Mouse (Mus musculus): ENCODE measurements around the gene Prkag2.

Prkag2 gene

DNA sequence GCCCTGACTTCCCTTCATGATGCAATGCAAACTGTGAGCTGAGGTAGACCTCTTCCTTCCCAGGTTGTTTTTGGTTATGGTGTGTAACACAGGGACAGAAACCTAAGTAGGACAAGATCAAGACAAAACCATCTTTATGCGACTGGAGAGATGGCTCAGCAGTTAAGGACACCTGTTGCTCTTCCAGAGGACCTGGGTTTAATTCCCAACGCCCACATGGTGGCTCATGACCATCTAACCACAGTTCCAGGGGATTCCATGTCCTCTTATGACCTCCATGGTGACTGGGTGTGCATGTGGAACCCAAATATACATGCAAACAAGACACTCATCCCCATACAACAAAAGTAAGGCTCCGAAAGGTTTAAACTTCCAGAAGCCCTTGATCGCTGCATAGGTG is 171.6 kb downstream of the Prkag2 start:
- no peak for DNase-seq (ENCODE audit: extremely low read depth, low read depth)

GRCm38 (mm10) chr5:24927706-24928105 is 172.7 kb downstream of the Prkag2 start:
- DNase-seq (ENCODE audit: extremely low read depth, low read depth) = peak; percentile 81

- no peak for DNase-seq (ENCODE audit: extremely low read depth, low read depth)
These were observed 181.3 kb downstream of the Prkag2 start for GRCm38 (mm10) chr5:24919155-24919554.

DNA sequence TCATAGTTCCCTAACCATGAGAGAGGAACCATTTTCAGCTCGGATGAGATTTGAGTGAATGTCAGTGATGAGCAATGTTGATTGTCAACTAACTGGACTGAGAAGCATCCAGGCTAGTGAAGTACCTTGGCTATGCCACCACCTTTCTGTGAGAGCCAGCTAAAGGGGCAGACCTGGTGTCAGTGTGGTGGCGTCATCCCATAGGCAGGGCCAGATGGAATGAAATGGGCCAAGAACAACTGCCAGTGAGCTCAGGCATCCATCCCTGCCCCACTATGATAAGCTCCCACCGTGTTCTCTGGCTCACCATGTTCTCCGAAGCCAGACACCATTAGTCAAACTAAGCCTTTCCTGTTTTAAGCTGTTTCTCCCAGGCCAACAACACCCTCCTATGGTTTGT is 183.9 kb downstream of the Prkag2 start:
- DNase-seq (ENCODE audit: extremely low read depth, low read depth) = no peak

DNA sequence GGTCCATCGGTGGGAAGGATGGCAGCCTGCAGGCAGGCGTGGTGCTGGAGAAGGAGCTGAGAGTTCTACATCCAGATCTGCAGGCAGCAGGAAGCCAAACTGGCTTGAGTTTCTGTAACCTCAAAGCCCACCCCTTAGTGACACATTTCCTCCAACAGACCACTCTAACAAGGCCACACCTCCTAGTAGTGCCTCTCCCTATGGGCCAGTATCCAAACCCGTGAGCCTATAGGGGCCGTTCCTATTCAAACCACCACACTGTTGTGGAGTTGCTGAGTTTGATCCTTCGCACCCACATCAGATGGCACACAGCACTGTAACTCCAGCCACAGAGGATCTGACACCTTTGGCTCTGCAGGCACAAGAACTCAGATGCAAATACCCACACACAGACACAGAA is 185.3 kb downstream of the Prkag2 start:
- DNase-seq (ENCODE audit: extremely low read depth, low read depth) = no peak

DNA sequence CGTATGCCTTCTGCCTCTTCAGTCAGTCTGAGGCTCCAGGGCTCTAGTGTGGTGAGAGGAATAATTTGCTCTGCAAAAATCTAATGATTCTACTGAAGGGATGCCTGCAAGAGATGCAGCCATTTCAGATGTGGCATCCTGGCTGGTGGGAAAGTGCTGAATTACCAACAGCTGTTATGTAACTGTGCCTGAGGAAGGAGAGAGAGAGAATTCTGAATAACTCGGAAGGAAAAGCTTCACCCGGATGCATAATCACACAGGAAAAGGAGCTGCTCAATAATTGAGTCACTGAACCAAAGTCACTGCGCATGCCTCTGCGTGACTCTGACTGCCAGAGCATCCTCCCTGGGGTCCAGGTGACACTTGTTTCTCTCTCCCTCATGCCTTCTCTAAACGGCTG is 186.8 kb downstream of the Prkag2 start:
- DNase-seq (ENCODE audit: extremely low read depth, low read depth) = no peak

DNA sequence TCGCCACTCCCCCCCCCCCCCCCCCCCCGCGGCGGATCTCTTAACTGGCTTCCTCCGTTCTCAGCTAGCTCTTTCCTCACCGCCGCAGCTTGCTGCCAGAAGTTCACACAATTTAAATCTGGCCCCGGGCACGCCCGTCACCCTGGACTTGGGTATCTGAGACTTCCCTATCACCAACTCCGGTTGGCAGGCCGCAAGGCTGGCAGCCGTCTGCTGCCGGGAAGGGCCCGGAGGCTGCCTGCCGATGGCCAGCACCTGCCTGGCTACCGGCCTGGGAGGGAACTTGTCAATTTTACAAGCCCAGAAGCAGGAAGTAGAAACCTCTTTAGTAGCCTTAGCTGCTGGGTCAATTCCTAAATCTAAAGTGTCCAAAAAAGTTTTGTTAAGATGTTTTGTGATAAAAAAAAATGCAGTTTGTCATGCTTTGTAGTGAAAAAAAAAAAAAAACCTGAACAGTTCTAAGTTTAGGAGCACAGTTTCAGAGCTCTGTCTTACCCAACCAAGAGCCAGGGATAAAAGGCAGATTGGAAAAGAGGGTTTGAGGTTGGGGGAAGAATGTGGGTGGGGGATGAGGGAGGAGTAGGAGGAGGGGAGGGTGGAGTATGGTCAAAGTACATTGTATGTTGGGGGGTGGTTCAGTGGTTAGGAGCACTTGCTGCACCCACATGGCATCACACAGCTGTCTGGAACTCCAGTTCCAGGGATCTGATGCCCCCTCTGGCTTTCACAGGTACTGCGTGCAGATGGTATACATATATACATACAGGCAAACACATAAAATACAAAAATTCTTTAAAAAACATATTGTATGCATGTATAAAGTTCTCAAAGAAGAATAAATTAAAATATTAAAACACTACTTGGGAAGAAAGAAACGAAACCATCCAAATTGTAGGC is 191.4 kb downstream of the Prkag2 start:
- peak; percentile 77 for DNase-seq (ENCODE audit: extremely low read depth, low read depth)

DNA sequence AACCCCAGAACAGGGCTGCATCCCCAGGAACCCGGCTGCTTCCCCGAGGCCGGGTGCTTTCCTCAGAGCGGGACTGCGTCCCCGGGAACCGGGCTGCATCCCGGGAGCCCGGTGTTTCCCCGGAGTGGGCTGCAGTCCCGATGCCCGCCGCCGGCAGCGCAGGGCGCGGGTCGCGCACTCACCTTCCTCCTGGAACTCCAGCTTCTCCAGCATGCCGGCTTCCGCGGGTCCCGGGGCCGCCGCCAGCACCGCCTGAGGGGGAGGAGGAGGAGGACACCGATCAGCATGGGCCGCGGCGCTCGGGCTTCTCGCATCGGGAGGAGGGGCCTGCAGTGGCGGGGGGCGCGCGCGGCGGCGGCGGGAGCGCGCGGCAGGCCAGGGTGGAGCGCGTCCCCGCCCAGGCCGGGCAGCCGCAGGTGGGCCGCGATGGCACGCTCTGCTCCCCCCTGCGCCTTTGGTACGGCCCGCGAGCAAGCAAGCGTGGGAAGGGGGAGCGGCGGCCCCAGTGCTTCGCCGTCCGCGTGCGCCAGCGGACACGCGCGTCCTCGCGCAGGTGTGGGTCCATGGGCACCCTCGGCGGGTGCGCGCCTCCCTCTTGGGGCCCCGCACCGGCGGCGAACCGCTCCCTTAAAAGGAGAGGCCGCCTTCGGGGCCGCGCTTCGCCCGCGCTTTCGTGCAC is 192.2 kb downstream of the Prkag2 start:
- peak; percentile 49 for DNase-seq (ENCODE audit: extremely low read depth, low read depth)

- DNase-seq (ENCODE audit: extremely low read depth, low read depth) = peak; percentile 36
These were observed 192.7 kb downstream of the Prkag2 start for GRCm38 (mm10) chr5:24907737-24908136.

DNA sequence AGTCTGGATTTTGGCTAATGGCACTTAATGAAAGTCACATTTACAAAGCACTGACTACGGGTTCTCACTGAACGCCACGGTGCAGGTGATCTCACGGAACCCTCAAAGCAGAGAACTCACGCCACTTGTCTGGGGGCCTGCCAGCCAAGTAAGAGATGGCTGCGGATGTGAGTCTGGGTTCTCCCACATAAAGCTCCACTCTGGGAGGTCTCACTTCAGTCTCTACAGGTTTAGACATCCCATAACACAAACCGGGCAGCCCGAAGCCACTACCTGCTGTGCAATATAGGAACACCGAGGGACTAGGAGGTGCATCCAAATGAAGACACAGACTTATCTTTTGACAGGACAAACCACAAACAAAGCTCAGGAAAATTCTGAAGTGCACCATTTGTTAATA is 193.6 kb downstream of the Prkag2 start:
- no peak for DNase-seq (ENCODE audit: extremely low read depth, low read depth)

GRCm38 (mm10) chr5:24904941-24905340 is 195.5 kb downstream of the Prkag2 start:
- DNase-seq (ENCODE audit: extremely low read depth, low read depth) = no peak

GRCm38 (mm10) chr5:24904423-24904822 is 196.0 kb downstream of the Prkag2 start:
- no peak for DNase-seq (ENCODE audit: extremely low read depth, low read depth)

DNA sequence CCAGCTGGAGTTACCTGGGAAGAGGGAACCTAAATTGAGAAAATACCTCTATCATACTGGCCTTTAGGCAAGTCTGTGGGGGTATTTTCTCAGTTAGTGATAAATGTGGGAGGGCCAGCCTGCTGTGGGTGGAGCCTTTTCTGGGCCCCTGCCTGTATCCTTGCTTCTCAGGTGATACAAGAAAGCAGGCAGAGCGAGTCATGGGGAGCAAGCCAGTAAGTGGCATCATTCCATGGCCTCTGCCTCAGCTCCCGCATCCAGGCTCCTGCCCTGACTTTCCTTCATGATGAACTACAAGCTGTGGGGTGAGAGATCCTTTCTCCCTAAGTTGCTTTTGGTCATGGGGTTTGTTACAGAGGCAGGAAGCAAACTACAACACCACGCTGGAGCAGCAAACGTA is 196.4 kb downstream of the Prkag2 start:
- no peak for DNase-seq (ENCODE audit: extremely low read depth, low read depth)

DNA sequence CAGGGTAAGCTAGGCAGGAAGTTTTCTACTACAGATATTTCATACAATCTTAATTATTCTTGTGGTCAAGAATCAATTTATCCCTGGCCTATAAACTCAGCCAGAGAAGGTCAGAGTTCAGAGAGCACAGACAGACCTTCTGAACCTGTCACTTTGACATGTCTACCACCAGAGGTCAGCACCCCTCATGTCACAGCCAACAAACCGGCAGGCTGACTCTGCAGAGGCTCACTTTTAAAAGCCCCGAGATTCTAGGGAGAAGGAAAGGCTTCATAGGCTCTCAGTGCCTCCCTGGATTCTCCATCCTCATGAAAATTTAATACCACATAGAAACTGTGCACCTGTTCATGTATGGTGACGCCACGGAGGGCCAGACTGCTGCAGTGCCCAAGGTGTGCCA is 197.6 kb downstream of the Prkag2 start:
- no peak for DNase-seq (ENCODE audit: extremely low read depth, low read depth)

- DNase-seq (ENCODE audit: extremely low read depth, low read depth) = no peak
These were observed 204.8 kb downstream of the Prkag2 start for GRCm38 (mm10) chr5:24895606-24896005.

GRCm38 (mm10) chr5:24894814-24895213 is 205.6 kb downstream of the Prkag2 start:
- no peak for DNase-seq (ENCODE audit: extremely low read depth, low read depth)

GRCm38 (mm10) chr5:24892461-24892860 is 208.0 kb downstream of the Prkag2 start:
- DNase-seq (ENCODE audit: extremely low read depth, low read depth) = no peak

DNA sequence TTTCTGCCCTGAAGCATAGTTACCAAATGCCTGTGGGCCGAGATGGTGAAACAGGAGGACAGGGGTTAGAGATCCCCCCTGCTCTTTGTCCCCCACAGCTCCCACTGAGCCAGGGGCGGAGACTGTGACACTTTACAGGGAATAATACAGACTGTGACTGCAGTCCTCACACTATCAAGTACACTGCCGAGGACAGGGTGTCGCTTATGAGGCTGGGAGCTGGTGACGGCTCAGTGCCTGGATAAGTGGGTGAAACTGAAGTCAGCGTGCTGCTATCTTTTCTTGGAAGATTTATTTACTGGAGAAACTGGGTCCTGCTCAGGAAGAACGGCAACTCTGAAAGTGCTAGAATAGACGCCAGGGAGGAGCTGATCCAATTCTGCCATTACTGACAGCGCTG is 210.6 kb downstream of the Prkag2 start:
- DNase-seq (ENCODE audit: extremely low read depth, low read depth) = no peak

GRCm38 (mm10) chr5:24888874-24889591 is 211.4 kb downstream of the Prkag2 start:
- DNase-seq (ENCODE audit: extremely low read depth, low read depth) = no peak

DNA sequence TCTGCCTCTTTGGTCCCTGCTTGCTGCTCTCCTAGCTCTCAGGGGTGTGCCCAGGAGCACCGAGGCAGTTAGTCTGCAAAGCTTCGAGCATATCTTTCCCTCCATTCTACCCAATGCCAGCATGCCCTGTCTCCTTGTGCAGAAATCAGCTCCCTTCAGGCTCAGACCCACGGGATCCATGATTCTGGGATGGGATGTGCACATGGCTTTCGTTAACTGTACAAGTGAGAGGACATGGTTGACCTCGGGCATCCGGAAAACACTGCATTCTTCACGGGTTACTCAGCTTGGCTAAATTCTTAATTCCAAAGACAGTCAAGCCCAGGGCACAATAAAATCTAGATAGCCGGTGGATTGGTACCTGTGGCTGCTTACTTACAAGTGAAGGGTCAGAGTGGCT is 213.2 kb downstream of the Prkag2 start:
- no peak for DNase-seq (ENCODE audit: extremely low read depth, low read depth)

DNA sequence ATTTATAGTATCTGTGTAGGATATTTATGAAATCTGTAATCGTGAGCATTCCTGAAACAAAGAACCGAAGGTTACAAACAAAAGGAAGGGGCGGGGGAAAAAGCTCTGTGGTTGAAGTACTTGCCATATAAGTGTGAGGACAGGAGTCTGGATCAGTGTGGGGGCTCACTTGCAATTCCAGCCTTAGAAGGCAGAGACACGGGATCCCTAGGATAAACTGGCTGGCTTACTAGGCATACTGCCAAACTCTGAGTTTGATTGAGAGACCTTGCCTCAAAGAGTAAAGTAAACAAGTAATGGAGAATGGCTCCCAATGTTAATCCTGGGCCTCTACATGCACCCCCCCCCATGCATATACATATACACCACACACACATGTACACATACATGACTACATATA is 221.7 kb downstream of the Prkag2 start:
- DNase-seq (ENCODE audit: extremely low read depth, low read depth) = no peak

Data from MEL-GATA-1-ER (cell line).